7 mouse cellular contexts compared by ENCODE assay signal in genomic region chr1:180256138-180256674, GRCm38 (mm10). TPM values are rescaled to one million over a fixed set of nuclear protein-coding genes. Genes with fewer than 3 reads are reported as not detected.
DNase-seq lines count a peak whose midpoint lies in the region; ATAC-seq and TF ChIP-seq lines count a peak whose summit lies in the region.

No protein-coding gene starts in this region.

- peaks cover 7% of the 10 kb centered on the region; the same call in 1 of the 2 replicates for H3K27me3 ChIP-seq in embryonic facial prominence, embryonic 11.5 days (ENCODE audit: control insufficient read depth, insufficient read depth, low read length)
- no peaks in the 10 kb centered on the region for H3K27me3 ChIP-seq in kidney, adult 2 months (replicated peaks; ENCODE audit: control insufficient read depth, insufficient read depth, low read length)
- peaks cover 12% of the 10 kb centered on the region; the same call in 1 of the 2 replicates for H3K27me3 ChIP-seq in limb, embryonic 12.5 days
- 0 out of 2 replicates have a peak, but pooled peaks cover 7% of the 10 kb centered on the region for H3K27me3 ChIP-seq in midbrain, embryonic 15.5 days (replicated peaks)
- no peaks in the 10 kb centered on the region for H3K27me3 ChIP-seq in spleen, adult 2 months (ENCODE audit: control insufficient read depth, insufficient read depth, low read length)

- peak overlapping the region; percentile 81 for H3K9ac ChIP-seq in embryonic facial prominence, embryonic 11.5 days (replicated peaks; ENCODE audit: low read length)
- peak overlapping the region; percentile 81 for H3K9ac ChIP-seq in limb, embryonic 12.5 days (replicated peaks)
- peak overlapping the region; percentile 73 for H3K9ac ChIP-seq in midbrain, embryonic 15.5 days

- DNase-seq in adrenal gland, postnatal 14 days, result peak; percentile 100
- peak; percentile 96 for DNase-seq in embryonic facial prominence, embryonic 11.5 days (ENCODE audit: low spot score)
- peak; percentile 97 to 98 for DNase-seq in heart, adult 18-20 months
- peak; percentile 98 for DNase-seq in kidney, adult 2 months
- DNase-seq in spleen, adult 2 months (ENCODE audit: low read depth in 1 of 2, low spot score in 2 of 2), result peak; percentile 91 to 99

- no peak for TF ChIP-seq CTCF in kidney, adult 2 months (conservative IDR thresholded peaks at IDR 0.05; ENCODE audit: insufficient read depth, insufficient read length, low read depth, low read length)
- TF ChIP-seq CTCF in spleen, adult 2 months (IDR thresholded peaks at IDR 0.05; ENCODE audit: extremely low read depth, insufficient read depth, insufficient read length, insufficient replicate concordance), result no peak

- H3K4me2 ChIP-seq in embryonic facial prominence, embryonic 11.5 days (ENCODE audit: low read depth, low read length), result peak overlapping the region; percentile 100
- H3K4me2 ChIP-seq in limb, embryonic 12.5 days, result peak overlapping the region; percentile 98
- peak overlapping the region; percentile 86 for H3K4me2 ChIP-seq in midbrain, embryonic 15.5 days

- peak; percentile 87 for TF ChIP-seq POLR2A in kidney, adult 2 months (IDR thresholded peaks at IDR 0.05; ENCODE audit: low read depth, low read length)
- peak; percentile 78 for TF ChIP-seq POLR2A in spleen, adult 2 months (IDR thresholded peaks at IDR 0.05; ENCODE audit: low read depth, low read length)

- peak; percentile 82 for ATAC-seq in embryonic facial prominence, embryonic 11.5 days (replicated peaks; ENCODE audit: insufficient number of reproducible peaks, low FRiP score, low TSS enrichment, low read depth)
- ATAC-seq in limb, embryonic 12.5 days (ENCODE audit: insufficient number of reproducible peaks, insufficient read depth, low FRiP score, low TSS enrichment, low read depth), result peak; percentile 84
- peak; percentile 89 for ATAC-seq in midbrain, embryonic 15.5 days (replicated peaks)

- WGBS in embryonic facial prominence, embryonic 11.5 days, result under 1% methylated on average over 32 of the region's 39 CpGs
- under 1% methylated on average over 39 of the region's 39 CpGs for WGBS in kidney, adult 2 months
- 0% methylated on average over 31 of the region's 39 CpGs for WGBS in limb, embryonic 12.5 days
- WGBS in midbrain, embryonic 15.5 days, result under 1% methylated on average over 39 of the region's 39 CpGs
- WGBS in spleen, adult 2 months, result 1% methylated on average over 38 of the region's 39 CpGs

- no peaks in the 10 kb centered on the region for H3K36me3 ChIP-seq in embryonic facial prominence, embryonic 11.5 days (replicated peaks; ENCODE audit: control insufficient read depth, insufficient read depth, low read depth, low read length)
- H3K36me3 ChIP-seq in kidney, adult 2 months (ENCODE audit: control insufficient read depth, insufficient read depth, low read length), result no peaks in the 10 kb centered on the region
- H3K36me3 ChIP-seq in limb, embryonic 12.5 days, result no peaks in the 10 kb centered on the region
- no peaks in the 10 kb centered on the region for H3K36me3 ChIP-seq in midbrain, embryonic 15.5 days (replicated peaks)
- no peaks in the 10 kb centered on the region for H3K36me3 ChIP-seq in spleen, adult 2 months (ENCODE audit: control insufficient read depth, insufficient read depth, low read length)

- no peaks in the 10 kb centered on the region; the same call in 1 of the 2 replicates for H3K4me1 ChIP-seq in embryonic facial prominence, embryonic 11.5 days (ENCODE audit: control insufficient read depth, insufficient read depth, low read length)
- peaks cover 7% of the 10 kb centered on the region; the same call in 1 of the 2 replicates for H3K4me1 ChIP-seq in kidney, adult 2 months (ENCODE audit: control insufficient read depth, insufficient read depth, low read length)
- H3K4me1 ChIP-seq in limb, embryonic 12.5 days (replicated peaks), result peaks cover 13% of the 10 kb centered on the region
- peaks cover 21% of the 10 kb centered on the region for H3K4me1 ChIP-seq in midbrain, embryonic 15.5 days
- peaks cover 24% of the 10 kb centered on the region; the same call in 1 of the 2 replicates for H3K4me1 ChIP-seq in spleen, adult 2 months (ENCODE audit: control insufficient read depth, insufficient read depth, insufficient read length)

- H3K4me3 ChIP-seq in embryonic facial prominence, embryonic 11.5 days (ENCODE audit: low read depth, low read length), result peak overlapping the region; percentile 77
- peak overlapping the region; percentile 66 for H3K4me3 ChIP-seq in kidney, adult 2 months (ENCODE audit: insufficient read depth, low read depth, low read length)
- peak overlapping the region; percentile 84 for H3K4me3 ChIP-seq in limb, embryonic 12.5 days (replicated peaks)
- H3K4me3 ChIP-seq in midbrain, embryonic 15.5 days, result peak overlapping the region; percentile 62
- peak overlapping the region; percentile 75 for H3K4me3 ChIP-seq in spleen, adult 2 months (ENCODE audit: extremely low read depth, insufficient read depth, insufficient read length)

- H3K9me3 ChIP-seq in embryonic facial prominence, embryonic 11.5 days (replicated peaks; ENCODE audit: control insufficient read depth, low read length), result no peaks in the 10 kb centered on the region
- no peaks in the 10 kb centered on the region for H3K9me3 ChIP-seq in limb, embryonic 12.5 days
- no peaks in the 10 kb centered on the region for H3K9me3 ChIP-seq in midbrain, embryonic 15.5 days

- H3K27ac ChIP-seq in embryonic facial prominence, embryonic 11.5 days (replicated peaks; ENCODE audit: low read depth, low read length), result peak overlapping the region; percentile 41; the same call in 1 of the 2 replicates
- peak overlapping the region; percentile 74 for H3K27ac ChIP-seq in kidney, adult 2 months (ENCODE audit: insufficient read depth, low read depth, low read length)
- peak overlapping the region; percentile 70; the same call in 1 of the 2 replicates for H3K27ac ChIP-seq in limb, embryonic 12.5 days
- peak overlapping the region; percentile 84 for H3K27ac ChIP-seq in midbrain, embryonic 15.5 days
- H3K27ac ChIP-seq in spleen, adult 2 months (ENCODE audit: insufficient read depth, low read length), result peak overlapping the region; percentile 91

RNA-seq across cellular contexts. Expression of gene Psen2, which starts 7.0 kb away (rescaled TPM):
- total RNA-seq in adrenal gland, postnatal 14 days (2021), result 26.6 and 30.4 TPM in 2 replicates
- polyA plus RNA-seq in embryonic facial prominence, embryonic 11.5 days (2014; fragmentation: Nextera tagmentation; extraction: Ambion mirVana), result 5.2 and 6.2 TPM in 2 replicates
- 10 to 100 TPM; 12.1 to 16.3 TPM for total RNA-seq in heart, adult 18-20 months (2021)
- polyA plus RNA-seq in kidney, adult 2 months (2012; rRNA removed), result 41.3 and 44.6 TPM in 2 replicates
- polyA plus RNA-seq in limb, embryonic 12.5 days (2016; fragmentation: Nextera tagmentation; extraction: Ambion mirVana), result 10.3 and 10.7 TPM in 2 replicates
- polyA plus RNA-seq in midbrain, embryonic 15.5 days (2015; fragmentation: Nextera tagmentation; extraction: Ambion mirVana), result 15.4 and 15.8 TPM in 2 replicates
- polyA plus RNA-seq in spleen, adult 2 months (2012; rRNA removed), result 93.6 and 101 TPM in 2 replicates

RNA-seq across cellular contexts. Expression of gene Coq8a, which starts 56.8 kb away (rescaled TPM):
- 830 and 1,043 TPM in 2 replicates for total RNA-seq in adrenal gland, postnatal 14 days (2021)
- polyA plus RNA-seq in embryonic facial prominence, embryonic 11.5 days (2014; fragmentation: Nextera tagmentation; extraction: Ambion mirVana), result 2.7 and 4.3 TPM in 2 replicates
- total RNA-seq in heart, adult 18-20 months (2021), result 1,000 to 10,000 TPM in 1 of 2 experiments, 100 to 1,000 TPM in 1; 974 to 1,043 TPM
- polyA plus RNA-seq in kidney, adult 2 months (2012; rRNA removed), result 157 and 179 TPM in 2 replicates
- polyA plus RNA-seq in limb, embryonic 12.5 days (2016; fragmentation: Nextera tagmentation; extraction: Ambion mirVana), result 4.0 and 6.0 TPM in 2 replicates
- polyA plus RNA-seq in midbrain, embryonic 15.5 days (2015; fragmentation: Nextera tagmentation; extraction: Ambion mirVana), result 2.7 and 3.9 TPM in 2 replicates
- 24.0 and 27.5 TPM in 2 replicates for polyA plus RNA-seq in spleen, adult 2 months (2012; rRNA removed)

Comparison
In these comparisons a context has a peak if more than half of its experiments do, and no peak if none do; other contexts are left out.
1. Peak in every context shown above with its lines: DNase-seq, ATAC-seq, H3K4me3 ChIP-seq and H3K27ac ChIP-seq.
2. H3K27ac ChIP-seq: peak in every context shown above with its lines; median percentile 91 in spleen, adult 2 months; 84 in midbrain, embryonic 15.5 days; 74 in kidney, adult 2 months; 70 in limb, embryonic 12.5 days; 41 in embryonic facial prominence, embryonic 11.5 days.